Mouse (Mus musculus) E14TG2a.4 (cell line): ENCODE measurements around the gene Mef2c.

ENCODE experiments used
- CTCF ChIP-seq: conservative IDR thresholded peaks from 2 replicates; pipeline ENCODE4 v1.5.1; 2014; ENCODE audit warnings: low read length
- POU5F1 ChIP-seq: IDR thresholded peaks from 2 replicates; pipeline ENCODE4 v1.6.1; 2014; ENCODE audit warnings: low read length, borderline replicate concordance

GRCm38 (mm10) chr13:83551259-83551658, 47.4 kb downstream of the Mef2c start:
- TF ChIP-seq CTCF (no peak), POU5F1 (no peak)
